8 mouse cellular contexts compared by ENCODE assay signal in the genomic region with DNA sequence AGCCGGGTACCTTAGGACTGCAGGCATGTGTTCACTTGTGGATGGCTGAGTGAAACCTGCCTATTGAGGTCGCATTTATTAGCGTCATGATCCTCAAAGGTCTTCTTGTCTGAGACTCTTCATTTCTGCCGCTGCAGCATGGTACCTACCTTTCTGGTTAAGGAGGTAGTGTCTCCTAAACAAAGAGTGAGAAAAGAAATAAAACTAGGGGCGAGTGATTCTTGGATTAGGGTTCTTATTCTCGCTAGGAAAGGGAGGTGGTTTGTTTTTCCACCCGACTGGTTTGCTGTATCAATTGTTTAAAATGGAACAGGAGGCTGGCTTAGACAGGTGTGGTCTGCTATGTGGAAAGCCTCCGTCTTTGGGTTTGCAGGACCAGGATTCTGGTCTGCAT. TPM values are rescaled to one million over a fixed set of nuclear protein-coding genes. Genes with fewer than 3 reads are reported as not detected.
DNase-seq lines count a peak whose midpoint lies in the region; ATAC-seq and TF ChIP-seq lines count a peak whose summit lies in the region.

No protein-coding gene starts in this region.

- peak overlapping the region; percentile 98 for H3K4me3 ChIP-seq in heart, embryonic 10.5 days
- H3K4me3 ChIP-seq in CH12.LX (replicated peaks in 1 of 3; ENCODE audit: low read depth in 2 of 3, low read length in 2 of 3, poor library complexity in 1 of 3), result peak overlapping the region; percentile 56 to 77 (median 65)
- peak overlapping the region; percentile 95 for H3K4me3 ChIP-seq in forebrain, embryonic 12.5 days (replicated peaks)
- peak overlapping the region; percentile 66 to 77 for H3K4me3 ChIP-seq in liver, embryonic 14.5 days (ENCODE audit: insufficient read depth in 1 of 2, low read depth in 2 of 2, low read length in 2 of 2)

- TF ChIP-seq POLR2A in CH12.LX (IDR thresholded peaks at IDR 0.05; ENCODE audit: low read depth, low read length), result no peak

- peaks cover 40% of the 10 kb centered on the region for H3K4me1 ChIP-seq in heart, embryonic 10.5 days
- peaks cover 0 to 44% of the 10 kb centered on the region in 2 experiments; a peak in 2 of 4 replicates for H3K4me1 ChIP-seq in CH12.LX (ENCODE audit: control insufficient read depth in 1 of 2, insufficient read depth in 2 of 2)
- H3K4me1 ChIP-seq in forebrain, embryonic 12.5 days, result peaks cover 39% of the 10 kb centered on the region
- H3K4me1 ChIP-seq in liver, embryonic 14.5 days (replicated peaks; ENCODE audit: control insufficient read depth in 2 of 2, insufficient read depth in 2 of 2, low read length in 1 of 2), result peaks cover 0 to 21% of the 10 kb centered on the region in 2 experiments; a peak in 3 of 4 replicates

- H3K79me2 ChIP-seq in CH12.LX (replicated peaks; ENCODE audit: control insufficient read depth, extremely low read depth, insufficient read depth, poor library complexity, severe bottlenecking), result no peaks in the 10 kb centered on the region

- in situ Hi-C loops in CH12.LX (cut with MboI; ENCODE audit: low pct_ligation_motif_present, low pct_unique_long_range_greater_than_20kb, low sequenced_read_pairs), result no loop called here

- TF ChIP-seq EP300 in CH12.LX (IDR thresholded peaks at IDR 0.05; ENCODE audit: low read length), result no peak
- TF ChIP-seq EP300 in liver, embryonic 14.5 days (IDR thresholded peaks at IDR 0.05; ENCODE audit: low read depth), result no peak

- dilution Hi-C loops in CH12.LX (cut with MboI; ENCODE audit: extremely low pct_ligation_motif_present, extremely low pct_unique_long_range_greater_than_20kb, low sequenced_read_pairs), result no loop called here

- no peak for DNase-seq in heart, embryonic 10.5 days (ENCODE audit: low spot score)
- no peak for DNase-seq in heart, adult 18-20 months
- DNase-seq in CH12.LX (ENCODE audit: extremely low read depth), result peak; percentile 37
- DNase-seq in liver, embryonic 14.5 days (ENCODE audit: low read depth in 3 of 3, low spot score in 3 of 3), result no peak
- DNase-seq in urinary bladder, adult 2 months (ENCODE audit: low spot score), result no peak
- no peak for DNase-seq in urinary bladder, postnatal 25 days (ENCODE audit: low spot score)
- DNase-seq in thymus, postnatal 36 days, result no peak

- TF ChIP-seq RAD21 in CH12.LX (IDR thresholded peaks at IDR 0.05; ENCODE audit: low read depth, low read length), result no peak

- peak overlapping the region; percentile 96 for H3K27ac ChIP-seq in heart, embryonic 10.5 days
- H3K27ac ChIP-seq in CH12.LX (ENCODE audit: insufficient read depth, low read depth), result no peak overlapping the region
- no peak overlapping the region for H3K27ac ChIP-seq in forebrain, embryonic 12.5 days
- no peak overlapping the region for H3K27ac ChIP-seq in liver, embryonic 14.5 days

- peaks cover 2% of the 10 kb centered on the region; the same call in 1 of the 2 replicates for H3K36me3 ChIP-seq in heart, embryonic 10.5 days
- peaks cover 0 to 6% of the 10 kb centered on the region in 2 experiments for H3K36me3 ChIP-seq in CH12.LX (replicated peaks in 1 of 2; ENCODE audit: control insufficient read depth in 1 of 2, insufficient read depth in 1 of 2, low read length in 1 of 2)
- peaks cover 7% of the 10 kb centered on the region for H3K36me3 ChIP-seq in forebrain, embryonic 12.5 days (replicated peaks)
- no peaks in the 10 kb centered on the region for H3K36me3 ChIP-seq in liver, embryonic 14.5 days (replicated peaks; ENCODE audit: control insufficient read depth, insufficient read depth, low read depth)

- H3K27me3 ChIP-seq in heart, embryonic 10.5 days (ENCODE audit: insufficient read depth, poor library complexity, severe bottlenecking), result no peaks in the 10 kb centered on the region
- no peaks in the 10 kb centered on the region for H3K27me3 ChIP-seq in CH12.LX (replicated peaks)
- no peaks in the 10 kb centered on the region for H3K27me3 ChIP-seq in forebrain, embryonic 12.5 days
- no peaks in the 10 kb centered on the region for H3K27me3 ChIP-seq in liver, embryonic 14.5 days (ENCODE audit: control insufficient read depth, insufficient read depth, low read length)

- WGBS in heart, embryonic 10.5 days, result 14% methylated on average over 8 of the region's 8 CpGs
- 3% methylated on average over 8 of the region's 8 CpGs for WGBS in forebrain, embryonic 12.5 days
- WGBS in liver, embryonic 14.5 days (ENCODE audit: insufficient replicate concordance), result 11% methylated on average over 8 of the region's 8 CpGs

- peak overlapping the region; percentile 91 for H3K4me2 ChIP-seq in CH12.LX (ENCODE audit: insufficient read depth, low read depth, poor library complexity, severe bottlenecking)
- peak overlapping the region; percentile 86 for H3K4me2 ChIP-seq in forebrain, embryonic 12.5 days
- H3K4me2 ChIP-seq in liver, embryonic 14.5 days (ENCODE audit: low read depth), result peak overlapping the region; percentile 89

- 0 out of 2 replicates have a peak, but pooled peaks have one; percentile 1 for ATAC-seq in forebrain, embryonic 12.5 days (ENCODE audit: low FRiP score)
- ATAC-seq in liver, embryonic 14.5 days (ENCODE audit: insufficient read depth), result no peak

- H3K9ac ChIP-seq in CH12.LX (ENCODE audit: insufficient read depth, low read depth), result no peak overlapping the region
- H3K9ac ChIP-seq in forebrain, embryonic 12.5 days, result peak overlapping the region; percentile 96
- H3K9ac ChIP-seq in liver, embryonic 14.5 days (replicated peaks), result no peak overlapping the region

- TF ChIP-seq CTCF in CH12.LX (conservative IDR thresholded peaks at IDR 0.05 in 1 of 2, IDR thresholded peaks at IDR 0.05 in 1 of 2; ENCODE audit: low read depth in 2 of 2, low read length in 2 of 2), result no peak
- no peak for TF ChIP-seq CTCF in liver, embryonic 14.5 days (IDR thresholded peaks at IDR 0.05; ENCODE audit: low read depth)

- no peaks in the 10 kb centered on the region for H3K9me3 ChIP-seq in heart, embryonic 10.5 days
- H3K9me3 ChIP-seq in CH12.LX (replicated peaks; ENCODE audit: low read length), result no peaks in the 10 kb centered on the region
- H3K9me3 ChIP-seq in forebrain, embryonic 12.5 days, result no peaks in the 10 kb centered on the region
- no peaks in the 10 kb centered on the region for H3K9me3 ChIP-seq in liver, embryonic 14.5 days (ENCODE audit: control insufficient read depth, low read length)

TF ChIP-seq in CH12.LX, 34 proteins besides CTCF, POLR2A, EP300 and RAD21:
- TF ChIP-seq E2F4 (IDR thresholded peaks at IDR 0.05; ENCODE audit: insufficient replicate concordance, low read depth, low read length) (no peak), TBP (conservative IDR thresholded peaks at IDR 0.05; ENCODE audit: low read depth, low read length) (0 out of 2 replicates have a peak, but pooled peaks have one; percentile 23), ZC3H11A (IDR thresholded peaks at IDR 0.05; ENCODE audit: low read depth, low read length) (no peak), MEF2A (IDR thresholded peaks at IDR 0.05; ENCODE audit: borderline replicate concordance, low read depth, low read length) (no peak), IRF4 (IDR thresholded peaks at IDR 0.05; ENCODE audit: low read depth, low read length) (no peak)

RNA-seq across cellular contexts. Expression of gene Znrf1, which starts 1.9 kb away (rescaled TPM):
- polyA plus RNA-seq in heart, embryonic 10.5 days (2016; fragmentation: Nextera tagmentation; extraction: Ambion mirVana), result 21.3 and 37.0 TPM in 2 replicates
- total RNA-seq in heart, adult 18-20 months (2021), result 10 to 100 TPM; 52.5 to 66.6 TPM
- 9.3 and 10.7 TPM in 2 replicates for total RNA-seq in CH12.LX (2012; rRNA removed)
- 9.5 and 11.6 TPM in 2 replicates for total RNA-seq in CH12.LX (2014; rRNA removed)
- polyA plus RNA-seq in CH12.LX (2012; ENCODE audit: insufficient read length, low read depth), result 21.2 and 25.3 TPM in 2 replicates
- 71.8 and 73.8 TPM in 2 replicates for polyA plus RNA-seq in forebrain, embryonic 12.5 days (2016; fragmentation: Nextera tagmentation; extraction: Ambion mirVana)
- 12.6 and 12.7 TPM in 2 replicates for polyA plus RNA-seq in liver, embryonic 14.5 days (2012; rRNA removed)
- polyA plus RNA-seq in liver, embryonic 14.5 days (2014; fragmentation: Nextera tagmentation; extraction: Ambion mirVana), result 4.4 and 5.4 TPM in 2 replicates
- polyA plus RNA-seq in urinary bladder, adult 2 months (2012; rRNA removed), result 74.4 and 89.9 TPM in 2 replicates

RNA-seq across cellular contexts. Expression of gene Wdr59, which starts 15.9 kb away (rescaled TPM):
- 4.4 and 5.9 TPM in 2 replicates for polyA plus RNA-seq in heart, embryonic 10.5 days (2016; fragmentation: Nextera tagmentation; extraction: Ambion mirVana)
- 1 to 10 TPM; 7.1 to 7.8 TPM for total RNA-seq in heart, adult 18-20 months (2021)
- total RNA-seq in CH12.LX (2012; rRNA removed) (5.6 and 6.2 TPM in 2 replicates), CH12.LX (2014; rRNA removed) (6.8 and 8.1 TPM in 2 replicates)
- 15.6 TPM in 2 replicates for polyA plus RNA-seq in CH12.LX (2012; ENCODE audit: insufficient read length, low read depth)
- 5.7 and 5.9 TPM in 2 replicates for polyA plus RNA-seq in forebrain, embryonic 12.5 days (2016; fragmentation: Nextera tagmentation; extraction: Ambion mirVana)
- polyA plus RNA-seq in liver, embryonic 14.5 days (2012; rRNA removed), result 2.3 and 2.8 TPM in 2 replicates
- 1.1 and 1.4 TPM in 2 replicates for polyA plus RNA-seq in liver, embryonic 14.5 days (2014; fragmentation: Nextera tagmentation; extraction: Ambion mirVana)
- 6.9 and 7.0 TPM in 2 replicates for polyA plus RNA-seq in urinary bladder, adult 2 months (2012; rRNA removed)
